Mouse (Mus musculus) myocyte (in vitro differentiated cells): ENCODE measurements around the gene Fosl2. TPM values are rescaled to one million over a fixed set of nuclear protein-coding genes. Genes with fewer than 3 reads are reported as not detected.

Experiments used
- H3K27me3 ChIP-seq: one replicate; pipeline ENCODE4 v1.6.1; 2011; ENCODE audit not compliant: control insufficient read depth, insufficient read depth, insufficient read length
- H3K36me3 ChIP-seq: one replicate; pipeline ENCODE4 v1.6.1; 2011; ENCODE audit not compliant: control insufficient read depth, insufficient read depth
- H3K4me2 ChIP-seq: one replicate; pipeline ENCODE4 v1.6.1; 2011; ENCODE audit warnings: low read depth, control low read depth
- H3K4me3 ChIP-seq: one replicate; pipeline ENCODE4 v1.5.1; 2011; ENCODE audit warnings: mild to moderate bottlenecking, control low read depth, moderate library complexity
- H3K79me2 ChIP-seq: one replicate; pipeline ENCODE4 v1.6.1; 2011; ENCODE audit not compliant: control insufficient read depth, insufficient read depth
- H3ac ChIP-seq: one replicate; pipeline ENCODE4 v1.6.1; 2011; ENCODE audit not compliant: control insufficient read depth, insufficient read length
- CEBPB ChIP-seq: IDR thresholded peaks from 2 replicates; pipeline ENCODE4 v1.6.1; 2011; ENCODE audit warnings: mild to moderate bottlenecking, moderate library complexity; ENCODE audit not compliant: poor library complexity, insufficient read depth, severe bottlenecking
- E2F4 ChIP-seq: IDR thresholded peaks from one replicate; pipeline ENCODE4 v1.6.1; 2011; ENCODE audit warnings: mild to moderate bottlenecking, control low read depth, moderate library complexity; ENCODE audit not compliant: insufficient read depth
- MAX ChIP-seq: IDR thresholded peaks from one replicate; pipeline ENCODE4 v1.6.1; 2011; ENCODE audit warnings: low read depth, mild to moderate bottlenecking, control low read depth
- MYOD1 ChIP-seq, 3 experiments: IDR thresholded peaks; one replicate each; pipeline ENCODE4 v1.6.1; 2011; ENCODE audit warnings: control low read depth in 2 of 3, low read depth in 2 of 3, mild to moderate bottlenecking in 2 of 3, moderate library complexity in 1 of 3; ENCODE audit not compliant: insufficient read length in 2 of 3, control insufficient read depth in 1 of 3
- MYOG ChIP-seq, 3 experiments: IDR thresholded peaks; one replicate each; pipeline ENCODE4 v1.6.1; 2011; ENCODE audit warnings: control low read depth in 2 of 3, low read depth in 2 of 3, mild to moderate bottlenecking in 2 of 3; ENCODE audit not compliant: insufficient read length in 2 of 3, control insufficient read depth in 1 of 3, insufficient read depth in 1 of 3
- POLR2A ChIP-seq: IDR thresholded peaks from one replicate; pipeline ENCODE4 v1.6.1; 2011; ENCODE audit warnings: low read depth, mild to moderate bottlenecking, control low read depth, moderate library complexity; ENCODE audit not compliant: insufficient read length
- POLR2AphosphoS2 ChIP-seq: IDR thresholded peaks from one replicate; pipeline ENCODE4 v1.6.1; 2011; ENCODE audit warnings: low read depth, control low read depth; ENCODE audit not compliant: insufficient read length
- REST ChIP-seq: IDR thresholded peaks from one replicate; pipeline ENCODE4 v1.6.1; 2011; ENCODE audit warnings: mild to moderate bottlenecking, control low read depth, moderate library complexity; ENCODE audit not compliant: insufficient read depth, insufficient read length
- SRF ChIP-seq: IDR thresholded peaks from one replicate; pipeline ENCODE4 v1.6.1; 2011; ENCODE audit warnings: low read depth; ENCODE audit not compliant: control insufficient read depth, insufficient read length
- TCF12 ChIP-seq: IDR thresholded peaks from one replicate; pipeline ENCODE4 v1.6.1; 2011; ENCODE audit warnings: mild to moderate bottlenecking, control low read depth; ENCODE audit not compliant: poor library complexity, insufficient read depth, severe bottlenecking
- TCF3 ChIP-seq: IDR thresholded peaks from one replicate; pipeline ENCODE4 v1.6.1; 2011; ENCODE audit warnings: low read depth, control low read depth; ENCODE audit not compliant: insufficient read length
- USF1 ChIP-seq: IDR thresholded peaks from one replicate; pipeline ENCODE4 v1.6.1; 2011; ENCODE audit warnings: low read depth, mild to moderate bottlenecking, control low read depth, moderate library complexity
- polyA plus RNA-seq: library from polyadenylated mRNA; unstranded; fragments of >200 nt; fragmentation: generic; extraction: Trizol; gene quantifications from one replicate; pipeline ENCODE4 v1.2.1, GENCODE M21; 2012; ENCODE audit warnings: missing spikeins

The Fosl2 gene
- polyA plus RNA-seq, 1 experiment: 30.9 TPM

DNA sequence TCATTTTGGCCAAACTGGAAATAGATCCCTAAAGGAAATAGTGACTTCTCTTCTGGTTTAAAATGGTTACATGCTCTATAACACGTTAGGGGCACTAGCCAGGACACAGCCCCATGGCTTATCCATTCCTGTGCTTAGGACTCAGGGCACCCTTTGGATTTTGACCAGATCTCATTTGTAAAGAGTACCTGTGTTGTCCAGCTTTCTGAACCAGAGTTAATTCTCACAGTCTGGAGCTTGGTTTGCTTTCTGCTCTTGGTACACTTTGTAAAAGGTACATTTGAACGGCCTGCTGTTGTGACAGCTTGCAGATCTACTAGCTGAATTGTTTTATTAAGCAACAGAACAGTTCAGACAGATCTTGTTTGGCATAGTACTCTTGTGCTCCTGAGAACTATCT lies 71.1 kb downstream of the Fosl2 start:
- no peak overlapping the region for H3K4me2 ChIP-seq
- H3K27me3 ChIP-seq: no peaks in the 10 kb centered on the region
- TF ChIP-seq E2F4 (no peak), CEBPB (no peak), TCF12 (no peak), SRF (no peak), USF1 (no peak), MAX (no peak), REST (no peak), MYOD1 (IDR thresholded peaks at IDR 0.05; ENCODE audit: control insufficient read depth in 1 of 3, insufficient read length in 2 of 3, low read depth in 2 of 3) (no peak), POLR2A (no peak), TCF3 (no peak), POLR2AphosphoS2 (no peak), MYOG (IDR thresholded peaks at IDR 0.05; ENCODE audit: control insufficient read depth in 1 of 3, insufficient read depth in 1 of 3, insufficient read length in 2 of 3, low read depth in 2 of 3) (no peak)

More for the DNA sequence above, 71.1 kb downstream of the Fosl2 start:
- Histone ChIP-seq H3K4me3 (no peak overlapping the region), H3K36me3 (no peaks in the 10 kb centered on the region), H3ac (no peak overlapping the region), H3K79me2 (no peaks in the 10 kb centered on the region)

Other genes with a start within 250 kb of the Fosl2 start
- gene Plb1, start 96.9 kb downstream of the Fosl2 start, polyA plus RNA-seq: 0.05 TPM